Mouse (Mus musculus): Measurements from ENCODE around the gene Farsb.
A peak's percentile ranks its signal among the peaks of the same experiment; 100 is the strongest.

Farsb gene

DNA sequence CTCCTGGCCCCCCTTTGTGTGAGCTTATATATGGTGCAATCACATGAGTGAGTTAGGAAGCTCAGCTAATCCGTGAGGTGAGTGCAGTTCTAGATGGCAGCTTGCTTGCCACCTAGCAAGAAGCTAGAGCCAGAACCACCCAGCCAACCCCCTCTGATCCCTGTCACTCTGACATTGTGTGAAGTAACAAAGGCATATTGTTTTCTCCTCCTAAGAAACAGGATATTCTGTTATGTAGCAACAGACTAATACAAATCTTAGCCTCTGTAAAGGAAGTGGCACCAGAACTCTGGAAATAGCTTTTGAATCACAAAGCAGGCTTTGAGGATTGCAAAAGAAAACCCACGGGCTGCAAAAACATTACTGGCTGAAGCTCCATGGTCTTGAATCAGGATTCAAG is 4.3 kb downstream of the Farsb start:
- no peak for DNase-seq (ENCODE audit: low spot score in 2 of 2)

DNA sequence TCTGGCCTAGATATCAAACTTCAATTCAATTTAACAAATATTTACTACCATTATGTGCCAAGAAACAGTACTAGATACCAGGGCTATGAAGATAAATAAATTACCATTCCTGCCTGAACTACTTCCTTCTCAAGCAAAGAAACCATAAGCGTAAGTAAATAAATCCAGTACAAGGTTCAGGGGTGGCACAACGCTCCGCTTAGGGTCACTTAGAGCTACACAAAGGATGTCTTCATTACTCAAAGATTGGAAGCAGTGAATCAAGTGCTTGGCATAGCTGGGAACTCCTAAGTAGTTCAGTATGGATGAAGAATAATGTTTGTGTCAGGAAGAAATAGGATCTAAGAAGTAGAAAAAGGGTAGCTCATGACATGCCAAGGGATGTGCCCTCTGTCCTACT is 5.3 kb downstream of the Farsb start:
- DNase-seq (ENCODE audit: low spot score in 2 of 2): no peak

DNA sequence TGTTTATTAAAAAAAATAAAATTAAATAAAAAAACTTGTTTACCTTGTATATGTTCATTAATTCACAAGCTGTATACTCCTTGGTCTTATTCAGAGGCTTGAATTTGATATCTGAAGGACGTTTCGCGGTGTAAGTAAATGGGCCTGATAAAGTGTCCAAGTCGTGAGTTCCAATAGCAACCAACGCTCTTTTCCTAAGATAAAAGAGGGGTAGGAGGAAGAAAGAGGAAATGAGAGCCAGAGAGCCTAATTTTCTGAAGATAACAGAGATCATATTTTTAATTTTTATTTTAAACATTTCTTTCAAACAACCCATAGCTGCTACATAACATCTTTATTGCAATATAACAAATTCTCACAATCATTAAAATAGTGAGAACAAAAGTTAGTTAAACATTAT is 16.3 kb downstream of the Farsb start:
- no peak for DNase-seq (ENCODE audit: low spot score in 2 of 2)

DNA sequence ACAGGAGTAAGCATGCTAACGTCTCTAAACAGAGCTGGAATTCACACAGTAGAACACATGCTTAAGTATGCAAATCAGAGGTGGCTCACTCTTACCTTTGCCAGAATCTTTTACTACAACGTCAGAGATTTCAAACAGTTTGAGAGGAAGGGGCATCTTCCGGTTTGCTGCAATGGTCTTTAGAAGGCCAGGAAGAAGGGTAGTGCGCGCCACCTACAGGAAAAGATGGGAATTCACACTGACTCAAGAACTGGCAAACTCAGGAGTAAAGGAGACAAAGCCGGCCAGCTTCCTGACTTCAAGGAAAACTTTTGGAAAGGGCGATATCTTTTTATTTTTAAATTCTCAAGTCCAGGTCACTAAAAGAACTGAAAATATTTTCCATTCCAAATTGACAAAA is 34.0 kb downstream of the Farsb start:
- peak; percentile 12 to 45 for DNase-seq (ENCODE audit: low spot score in 2 of 2)

DNA sequence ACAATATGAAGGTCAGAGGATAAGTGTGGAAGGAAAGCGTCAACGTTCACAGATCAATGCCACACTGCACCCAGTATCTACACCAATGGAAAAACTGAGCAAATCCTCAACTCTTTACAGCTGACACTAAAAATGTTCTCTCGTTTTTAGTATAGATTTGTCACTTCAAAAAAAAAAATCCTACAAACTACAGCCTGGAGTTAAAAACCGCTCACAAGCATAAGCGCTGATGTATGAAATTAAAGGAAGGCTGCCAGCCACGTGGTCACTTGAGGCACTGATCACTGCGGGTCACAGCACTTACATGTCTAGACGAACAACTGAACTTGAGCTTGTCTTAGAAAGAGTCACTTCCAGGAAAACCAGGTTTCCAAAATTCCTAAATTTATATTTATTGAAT is 34.8 kb downstream of the Farsb start:
- no peak for DNase-seq (ENCODE audit: low spot score in 2 of 2)

DNA sequence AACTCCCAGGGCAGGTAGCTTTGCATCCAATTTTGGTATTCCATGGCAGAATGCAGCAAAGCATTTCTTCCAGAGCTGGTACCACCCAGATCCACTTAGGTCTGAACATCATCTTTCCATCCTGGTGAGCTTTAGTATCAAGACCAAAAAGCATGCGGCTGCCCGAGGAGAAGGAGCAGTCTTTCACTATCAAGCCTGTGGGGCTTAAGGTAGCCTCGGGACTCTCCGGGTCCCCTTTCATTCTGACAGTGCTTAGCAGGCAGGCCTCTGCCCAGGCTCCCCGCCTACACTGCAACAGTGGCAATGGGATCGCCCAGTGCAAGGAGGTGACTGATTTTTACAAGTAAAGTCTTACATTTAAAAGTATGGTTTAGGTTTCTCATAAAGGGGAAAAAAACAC is 36.2 kb downstream of the Farsb start:
- no peak for DNase-seq (ENCODE audit: low spot score in 2 of 2)

DNA sequence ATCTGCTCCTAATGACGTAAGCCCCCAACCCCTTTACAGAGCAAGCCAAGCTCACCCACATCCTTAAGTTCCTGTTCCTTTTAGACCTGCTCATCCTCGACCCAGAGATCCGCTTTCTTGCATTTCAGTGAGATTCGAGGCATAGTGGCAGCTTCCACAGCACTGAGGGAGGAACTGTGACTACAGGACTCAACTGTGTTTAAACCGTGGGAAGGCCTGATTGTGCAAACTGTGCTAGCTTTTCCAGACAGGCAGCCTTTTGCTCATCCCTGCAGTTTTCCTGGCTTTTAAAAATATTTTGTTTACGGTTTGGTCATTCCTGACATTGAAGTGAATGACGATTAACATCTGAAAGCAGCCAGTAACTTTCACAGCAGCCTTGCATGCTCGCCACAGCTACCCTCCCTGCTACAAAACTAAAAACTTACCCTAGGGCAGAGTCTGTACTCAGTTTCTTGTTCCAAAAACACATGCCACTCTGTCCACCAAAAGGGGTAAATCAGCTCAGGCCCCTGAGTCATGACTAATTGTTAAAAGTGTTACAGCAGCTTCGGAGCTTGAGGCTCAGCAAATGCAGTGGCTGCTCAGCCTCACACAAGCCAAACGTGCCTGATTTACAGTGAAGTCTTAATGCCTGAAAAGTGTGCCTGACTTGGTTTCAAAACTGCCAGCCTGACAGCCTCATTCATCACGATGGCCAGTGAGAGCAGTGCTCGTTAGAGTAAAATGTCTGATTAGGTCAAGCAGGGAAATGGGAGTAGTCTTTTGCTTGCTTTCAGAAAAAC is 37.4 kb downstream of the Farsb start:
- no peak for DNase-seq (ENCODE audit: low spot score in 2 of 2)

DNA sequence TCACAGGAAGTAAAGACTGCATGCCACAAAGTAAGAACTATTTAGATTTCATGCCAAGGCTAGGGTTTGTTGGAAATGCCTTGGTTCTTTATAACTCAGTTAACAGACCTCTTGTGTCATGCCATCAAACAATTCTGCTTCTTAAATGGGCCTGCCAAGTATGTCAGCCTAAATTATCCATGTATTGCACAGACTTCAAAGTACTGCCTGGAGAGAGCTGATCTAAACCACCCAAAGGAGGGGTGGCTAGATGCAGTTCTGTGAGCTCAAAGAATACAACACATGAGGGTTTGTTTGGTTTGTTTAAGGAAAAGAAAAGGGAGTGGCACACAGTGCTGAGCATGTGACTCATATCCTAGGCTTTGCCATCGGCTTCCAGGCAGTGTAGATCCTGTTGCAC is 40.6 kb downstream of the Farsb start:
- DNase-seq (ENCODE audit: low spot score in 2 of 2): no peak

DNA sequence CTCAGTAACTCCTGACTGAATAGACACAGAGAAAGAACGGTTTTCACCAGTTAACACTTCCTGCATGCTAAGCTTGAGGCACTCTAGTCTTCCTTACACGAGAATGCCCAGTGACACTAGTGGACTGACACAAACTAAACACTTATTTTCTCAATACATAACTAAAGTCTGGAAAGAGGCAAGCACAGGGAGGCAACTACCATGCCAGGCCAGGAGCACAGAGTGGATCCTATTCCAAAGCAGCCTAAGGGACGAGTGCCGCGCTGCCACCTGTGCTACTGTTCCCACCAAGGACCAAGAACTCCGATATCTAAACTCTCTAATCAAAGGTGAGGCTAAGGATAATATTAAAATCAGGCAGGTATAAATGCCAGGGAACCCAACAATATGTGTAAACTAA is 42.0 kb downstream of the Farsb start:
- no peak for DNase-seq (ENCODE audit: low spot score in 2 of 2)

DNA sequence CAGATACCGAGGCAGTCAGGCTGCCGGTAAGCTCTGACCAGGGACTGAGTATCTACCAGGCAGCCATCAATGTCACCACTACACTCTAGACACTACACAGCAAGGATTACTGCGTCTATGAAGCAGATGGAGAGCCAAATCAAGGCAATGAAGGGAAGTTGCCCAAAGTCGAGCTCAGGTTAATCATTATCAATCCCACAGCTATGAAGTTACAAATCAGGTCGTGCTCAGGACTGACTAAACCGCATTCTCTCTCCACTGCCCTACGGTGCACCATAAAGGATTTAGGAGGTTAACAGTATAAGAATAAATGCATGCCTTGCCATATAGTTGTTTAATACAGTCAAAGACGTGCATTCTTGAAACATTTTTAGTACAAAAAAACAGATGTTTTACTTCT is 42.5 kb downstream of the Farsb start:
- DNase-seq (ENCODE audit: low spot score in 2 of 2): no peak

DNA sequence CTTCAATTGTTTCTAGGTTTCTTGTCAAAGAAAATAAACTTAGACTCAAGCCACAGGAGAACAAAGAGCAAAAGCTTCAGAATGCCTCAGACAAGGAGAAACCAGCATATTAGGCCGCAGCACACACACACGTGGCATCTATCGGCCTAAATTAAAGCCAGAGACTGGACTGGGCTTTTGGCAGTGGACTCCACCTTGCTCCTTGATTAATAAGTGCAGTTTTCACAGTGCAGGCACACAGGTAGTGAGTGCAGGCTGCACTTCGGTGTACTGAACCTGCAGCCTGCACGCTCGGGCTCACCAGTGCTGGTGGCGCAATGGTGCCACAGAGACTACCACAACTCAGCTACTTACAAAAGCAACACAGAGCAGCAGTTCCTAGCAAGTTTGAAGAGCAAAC is 45.6 kb downstream of the Farsb start:
- DNase-seq (ENCODE audit: low spot score in 2 of 2): no peak

DNA sequence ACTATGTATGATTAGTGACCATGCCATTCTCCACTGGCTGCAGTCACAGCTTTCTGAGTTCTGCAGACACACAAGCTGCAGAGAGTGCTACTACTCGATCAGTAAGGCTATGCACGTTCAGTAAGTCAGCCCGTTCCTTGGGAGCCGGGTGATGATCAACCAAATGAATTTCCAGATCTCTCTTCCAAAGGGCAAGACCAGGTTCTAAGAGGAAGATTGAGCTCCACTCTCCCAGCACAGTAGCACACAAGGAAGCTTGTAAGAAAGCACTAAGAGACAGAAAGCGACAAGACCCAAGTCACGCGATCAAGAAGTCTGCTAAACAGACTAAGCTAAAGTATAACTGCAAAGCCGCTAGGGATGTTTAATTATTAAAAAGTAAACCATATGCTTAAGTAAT is 48.0 kb downstream of the Farsb start:
- DNase-seq (ENCODE audit: low spot score in 2 of 2): no peak

DNA sequence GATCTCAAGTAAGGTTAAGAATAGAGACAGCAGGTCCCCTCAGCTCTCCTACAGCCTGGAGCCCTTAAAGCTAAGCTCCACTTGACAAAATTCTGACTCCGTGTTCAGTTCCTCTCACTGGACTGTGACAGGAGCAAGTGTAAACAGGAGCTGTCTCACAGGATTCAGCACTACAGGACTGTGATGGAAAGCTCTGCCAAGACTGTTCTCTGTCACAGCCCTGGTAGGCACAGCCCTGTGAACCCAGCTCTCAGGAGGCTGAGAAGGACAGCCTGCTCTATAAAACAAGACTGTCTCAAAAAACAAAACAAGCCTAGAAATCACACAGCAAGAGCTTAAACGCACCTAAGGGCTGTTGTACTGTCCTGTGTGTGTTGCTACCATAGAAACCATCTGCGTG is 51.5 kb downstream of the Farsb start:
- no peak for DNase-seq (ENCODE audit: low spot score in 2 of 2)

DNA sequence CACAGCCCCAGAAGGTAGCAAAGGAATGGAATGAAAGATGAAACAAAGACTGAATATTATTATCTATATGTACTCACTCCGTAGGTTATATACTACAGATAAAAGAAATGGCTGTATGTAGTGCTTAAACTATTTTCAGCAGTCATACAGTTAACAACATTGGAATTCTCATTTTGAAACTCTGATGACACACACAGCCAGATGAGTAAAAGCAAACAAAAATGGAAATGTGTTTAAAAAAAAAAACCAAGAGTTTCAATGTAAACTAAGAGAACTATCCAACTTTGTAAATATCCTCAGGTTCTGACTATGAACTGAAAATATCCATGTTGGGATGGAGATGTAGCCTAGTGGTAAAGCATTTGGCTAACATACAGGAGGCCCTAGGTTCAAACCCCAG is 52.3 kb downstream of the Farsb start:
- no peak for DNase-seq (ENCODE audit: low spot score in 2 of 2)

DNA sequence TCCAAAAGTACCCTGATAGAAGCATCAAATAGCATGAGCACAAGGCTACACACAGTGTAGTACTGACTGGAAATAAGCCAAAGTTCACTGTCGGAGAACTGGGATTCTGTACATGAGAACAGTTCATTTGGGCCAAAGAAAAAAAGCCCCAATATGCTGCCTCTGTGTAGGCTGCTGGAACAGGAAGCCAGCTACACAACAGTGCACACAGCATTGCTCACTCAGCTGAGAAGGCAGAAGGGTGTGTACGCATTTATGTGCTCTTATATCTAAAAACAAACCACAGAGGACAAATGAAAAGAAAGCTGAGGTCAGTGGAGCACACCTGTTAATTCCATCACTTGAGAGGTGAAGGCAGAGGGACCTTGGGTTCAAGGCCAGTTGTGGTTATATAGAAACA is 52.7 kb downstream of the Farsb start:
- DNase-seq (ENCODE audit: low spot score in 2 of 2): no peak

DNA sequence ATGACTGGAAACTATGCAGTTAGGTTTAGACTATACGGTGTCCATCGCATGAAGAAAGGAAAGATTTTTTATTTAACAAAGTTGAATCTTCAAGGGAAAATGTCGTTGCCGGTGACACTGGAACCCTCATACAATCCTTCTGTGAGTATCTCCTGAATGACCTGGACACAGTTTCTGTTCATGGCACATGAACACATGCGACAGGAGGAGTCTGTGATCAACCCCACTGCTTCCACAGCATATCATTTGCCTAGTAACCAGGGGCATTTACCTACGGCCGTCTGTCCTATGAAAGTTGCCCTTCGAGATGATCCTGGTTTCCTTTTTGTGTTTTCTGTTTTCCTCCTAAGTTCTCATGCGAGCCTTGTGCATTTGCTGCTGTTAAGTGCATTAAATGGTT is 55.2 kb downstream of the Farsb start:
- DNase-seq (ENCODE audit: low spot score in 2 of 2): no peak

DNA sequence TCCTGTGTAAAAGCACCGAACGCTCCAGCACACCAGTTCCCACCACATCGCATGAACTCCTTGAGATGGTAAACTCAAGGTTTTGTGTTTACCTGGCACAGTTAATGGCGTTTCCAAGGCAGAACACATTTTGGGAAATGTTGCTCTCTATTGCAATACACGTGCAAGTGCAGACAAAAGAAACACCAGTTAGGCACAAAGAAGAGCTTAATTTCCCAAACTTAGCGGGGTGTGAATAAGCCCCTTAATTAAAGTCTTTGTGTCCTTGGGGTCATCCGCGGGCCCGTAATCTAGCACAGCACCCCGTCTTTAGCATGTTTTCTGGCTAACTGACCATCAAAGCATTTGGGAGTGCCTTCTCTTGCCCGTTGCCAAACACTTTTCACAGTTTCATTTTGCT is 59.8 kb downstream of the Farsb start:
- DNase-seq (ENCODE audit: low spot score in 2 of 2): no peak

DNA sequence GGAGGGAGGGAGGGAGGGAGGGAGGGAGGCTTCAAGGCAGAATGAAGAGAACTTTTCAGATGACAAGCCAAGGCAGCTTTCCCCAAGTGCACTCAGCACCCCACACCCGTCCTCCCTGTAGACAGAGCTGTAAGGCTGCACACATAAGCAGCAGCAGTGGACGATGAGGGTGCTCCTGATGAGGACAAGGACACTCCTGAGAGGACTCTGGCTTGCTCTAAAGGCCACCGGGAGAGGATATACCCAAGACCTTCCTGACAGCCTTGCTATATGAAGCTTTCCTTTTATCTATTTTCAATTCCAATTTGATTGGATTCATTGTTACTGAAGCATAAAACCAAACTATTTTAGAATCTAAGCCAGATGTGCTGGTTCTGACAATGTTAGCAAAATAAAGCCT is 61.9 kb downstream of the Farsb start:
- no peak for DNase-seq (ENCODE audit: low spot score in 2 of 2)

DNA sequence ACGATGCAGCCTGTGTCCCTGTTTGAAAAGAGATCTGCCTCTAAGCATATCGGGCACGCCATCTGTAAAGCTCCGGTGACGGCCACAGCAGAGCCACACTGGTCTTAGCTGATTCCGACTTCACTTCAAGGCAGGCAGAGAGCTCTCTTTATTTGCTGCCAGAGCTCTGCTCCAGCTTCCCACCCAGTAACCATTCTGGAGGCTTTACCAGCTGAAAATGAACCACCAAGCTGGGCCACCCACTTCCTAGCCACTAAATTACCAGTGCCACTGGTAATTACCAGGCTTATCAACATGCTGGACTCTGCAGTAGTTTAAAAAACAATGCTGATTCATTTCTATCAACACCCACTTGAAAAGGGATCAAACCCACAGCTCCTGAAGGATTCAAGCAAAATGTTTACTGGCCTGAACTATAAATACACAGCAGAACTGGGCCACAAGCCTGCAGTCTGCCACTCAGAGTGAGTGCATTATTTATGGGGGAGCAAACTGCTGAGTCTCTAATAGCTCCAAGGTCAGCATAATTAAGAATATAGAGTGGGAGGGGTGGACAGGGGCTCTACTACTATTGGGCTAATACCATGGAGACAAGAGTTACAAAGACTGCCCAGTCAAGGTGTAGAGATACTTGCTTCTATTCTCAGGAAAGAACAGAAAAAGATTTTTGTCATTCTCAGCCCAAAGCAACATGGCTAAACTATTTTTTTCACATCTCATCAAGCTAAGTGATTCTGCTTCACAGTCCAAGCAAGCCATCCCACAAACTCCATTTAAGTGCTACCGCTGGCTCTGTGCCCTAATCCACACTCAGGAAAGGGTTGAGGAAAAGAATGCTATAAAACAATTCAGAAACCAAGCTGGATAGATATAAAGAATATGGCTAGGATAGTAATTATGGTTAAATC is 62.6 kb downstream of the Farsb start:
- DNase-seq (ENCODE audit: low spot score in 2 of 2): peak in 1 of 2 experiments; percentile 16

DNA sequence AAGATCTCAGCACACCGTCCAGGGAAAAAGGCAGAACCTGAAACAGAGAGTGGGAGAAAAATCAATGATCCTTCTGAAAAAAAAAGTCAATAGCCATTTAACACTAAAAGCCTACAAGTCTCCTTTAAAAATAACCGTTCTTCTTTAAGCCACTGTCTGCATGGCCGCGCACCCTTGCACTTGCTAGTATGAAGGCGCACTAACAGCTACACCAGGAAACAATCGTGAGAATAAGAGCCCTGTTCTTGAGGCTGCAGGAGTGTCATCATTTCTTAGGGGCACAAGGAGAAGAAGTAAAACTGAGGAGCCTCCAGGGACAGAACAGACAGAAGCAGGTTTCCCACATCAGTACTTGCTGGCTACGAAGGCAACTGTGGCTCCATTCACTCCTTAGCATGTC is 63.4 kb downstream of the Farsb start:
- no peak for DNase-seq (ENCODE audit: low spot score in 2 of 2)

DNA sequence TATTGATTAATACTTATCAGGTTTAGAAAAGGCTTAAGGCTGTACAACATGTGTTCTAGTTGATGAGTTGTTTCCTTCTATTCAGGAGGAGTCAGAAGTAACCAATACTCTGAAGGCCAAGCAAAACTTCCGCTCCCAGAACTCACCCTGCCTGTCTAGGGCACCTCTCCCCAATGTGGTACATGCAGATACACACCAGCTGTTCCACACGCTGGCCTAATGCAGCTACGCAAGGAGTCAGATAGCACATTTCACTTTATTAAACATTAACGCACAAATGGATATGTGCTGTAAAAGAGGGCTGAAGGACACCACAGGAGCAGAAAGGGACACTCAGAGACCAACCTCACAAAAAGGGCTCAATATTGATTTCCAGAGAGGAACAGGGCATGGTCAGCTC is 63.8 kb downstream of the Farsb start:
- DNase-seq (ENCODE audit: low spot score in 2 of 2): no peak

DNA sequence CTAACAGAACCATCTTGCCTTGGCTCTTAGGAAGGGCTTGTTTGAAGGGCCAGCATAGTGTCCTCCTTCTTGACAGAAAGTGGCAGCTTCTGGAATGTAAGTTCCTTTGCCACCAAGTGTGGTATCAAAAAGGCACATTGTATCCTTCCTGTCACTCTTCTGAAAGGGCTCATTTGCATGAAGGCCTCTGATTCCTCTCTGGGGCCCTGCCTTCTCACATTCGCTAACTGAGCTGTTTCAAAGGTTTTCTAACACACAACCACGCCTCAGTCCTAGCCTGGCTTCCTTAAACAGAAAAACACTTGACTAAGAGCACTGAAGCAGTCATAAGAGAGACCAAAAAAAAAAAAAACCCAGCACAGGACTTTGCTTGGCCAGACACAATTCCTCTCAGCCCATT is 66.1 kb downstream of the Farsb start:
- DNase-seq (ENCODE audit: low spot score in 2 of 2): no peak

DNA sequence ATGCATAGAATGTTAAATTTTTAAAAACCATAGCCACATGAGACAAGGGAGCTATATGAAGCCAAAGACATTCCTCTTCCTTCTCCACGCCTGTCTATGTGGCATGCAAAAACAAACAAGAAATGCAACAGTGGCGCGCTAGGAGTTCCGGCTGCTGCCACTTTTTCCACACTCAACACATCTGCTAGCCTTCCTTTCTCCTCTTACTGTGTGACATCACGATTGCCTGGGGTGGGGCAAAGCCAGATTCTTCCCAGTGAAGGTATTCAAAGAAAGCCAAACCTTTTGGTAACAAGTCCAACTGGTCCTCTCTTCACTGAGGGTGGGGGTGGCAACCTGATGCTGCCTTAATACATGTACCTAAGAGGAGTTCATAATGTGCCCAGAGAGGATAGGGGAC is 66.9 kb downstream of the Farsb start:
- DNase-seq (ENCODE audit: low spot score in 2 of 2): no peak
